Mouse (Mus musculus): ENCODE measurements around the gene Spred2. TPM values are rescaled to one million over a fixed set of nuclear protein-coding genes. Genes with fewer than 3 reads are reported as not detected.

Spred2 gene
- polyA plus RNA-seq, 1 experiment from 2014 or later, result 4.3 TPM

DNA sequence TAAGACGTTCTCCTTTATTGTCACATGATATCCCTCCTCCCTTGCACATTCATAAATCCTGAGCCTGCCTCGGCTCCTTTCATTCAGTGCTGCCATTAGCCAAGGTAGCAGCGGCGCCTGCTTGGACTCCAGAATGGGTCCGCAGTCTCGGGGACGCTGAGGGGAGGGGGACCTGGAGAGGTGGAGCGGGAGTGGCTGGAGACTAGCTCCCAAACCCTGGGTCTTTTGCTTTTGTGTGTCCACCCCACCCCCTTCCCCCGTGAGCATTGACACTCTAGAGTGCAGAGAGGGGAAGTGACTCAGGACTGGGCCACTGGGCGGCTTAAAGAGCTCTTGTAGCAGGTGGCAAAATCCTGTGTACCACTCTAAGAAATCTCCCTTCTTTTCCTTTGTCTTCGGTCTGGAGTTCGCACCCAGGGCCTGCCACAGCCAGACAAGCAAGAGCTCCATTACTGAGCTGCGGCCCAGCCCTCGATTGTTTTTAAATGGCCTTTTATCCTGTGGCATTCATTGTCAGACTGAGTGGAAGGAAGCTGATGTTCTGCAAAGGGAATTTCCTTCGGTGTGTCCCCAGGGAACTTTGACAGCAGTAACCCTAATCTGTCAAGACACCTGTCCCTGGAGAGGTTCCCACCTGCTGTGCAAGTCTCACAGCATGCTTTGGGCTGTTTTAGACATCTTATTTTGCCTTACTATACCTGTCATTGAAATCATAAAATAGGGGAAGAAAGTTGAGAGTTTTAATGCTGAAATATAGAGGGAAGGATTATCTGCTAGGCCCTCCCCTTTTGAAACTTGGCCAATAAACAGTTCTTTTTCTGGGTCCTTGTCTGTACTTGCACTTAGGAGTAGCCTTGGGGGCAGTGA, 2.0 kb downstream of the Spred2 start:
- peaks cover 24% of the 10 kb centered on the region for H3K4me1 ChIP-seq
- 7% methylated on average over 15 of the region's 15 CpGs for WGBS
- no peaks in the 10 kb centered on the region for H3K36me3 ChIP-seq
- peak overlapping the region; percentile 95 for H3K27ac ChIP-seq (replicated peaks)
- H3K9me3 ChIP-seq, result no peaks in the 10 kb centered on the region
- no peak for ATAC-seq (ENCODE audit: extremely low read depth, insufficient number of reproducible peaks, low FRiP score, low TSS enrichment)
- peak overlapping the region; percentile 94 for H3K9ac ChIP-seq
- no peaks in the 10 kb centered on the region for H3K27me3 ChIP-seq (replicated peaks)
- peak overlapping the region; percentile 92 for H3K4me3 ChIP-seq
- peak overlapping the region; percentile 85 for H3K4me2 ChIP-seq

DNA sequence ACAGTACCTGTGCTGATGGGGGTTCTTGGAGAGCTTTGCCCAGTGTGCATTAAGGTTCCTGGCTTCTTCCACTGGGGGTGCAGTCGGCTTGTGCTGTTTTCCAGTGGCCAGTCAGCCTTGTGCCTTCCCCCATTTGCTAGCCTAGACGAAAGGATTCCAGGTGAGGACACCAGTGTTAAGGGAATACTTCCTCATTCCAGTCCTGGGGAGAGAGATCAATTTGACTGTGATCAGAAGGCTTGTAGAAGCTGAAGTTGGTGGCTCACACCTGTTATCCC, 2.6 kb downstream of the Spred2 start:
- Histone ChIP-seq H3K4me2 (peak overlapping the region; percentile 85), H3K36me3 (no peaks in the 10 kb centered on the region; the same call in 1 of the 2 replicates), H3K4me1 (peaks cover 24% of the 10 kb centered on the region), H3K4me3 (no peak overlapping the region), H3K9me3 (no peaks in the 10 kb centered on the region), H3K27me3 (replicated peaks) (no peaks in the 10 kb centered on the region), H3K27ac (replicated peaks) (no peak overlapping the region), H3K9ac (no peak overlapping the region)
- ATAC-seq (ENCODE audit: extremely low read depth, insufficient number of reproducible peaks, low FRiP score, low TSS enrichment), result no peak
- 69% methylated on average over 2 of the region's 2 CpGs for WGBS

DNA sequence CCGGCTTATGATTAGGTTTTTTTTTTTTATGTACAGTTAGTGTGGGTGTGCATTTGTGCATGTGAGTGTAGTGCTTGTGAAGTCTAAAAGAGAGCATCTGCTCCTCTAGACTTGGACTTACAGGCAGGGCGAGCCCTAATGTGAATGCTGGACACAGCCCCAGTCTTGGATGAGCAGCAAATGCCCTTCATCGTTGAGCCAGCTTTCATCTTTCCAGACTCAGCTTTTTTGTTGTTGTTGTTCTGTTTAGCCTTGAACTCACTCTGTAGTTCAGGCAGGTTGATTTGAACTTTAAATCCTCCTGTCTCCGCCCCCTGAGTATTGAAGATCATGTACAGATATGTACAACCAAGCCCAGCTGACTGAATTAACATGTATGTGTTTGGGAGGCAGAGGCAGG, 4.5 kb downstream of the Spred2 start:
- H3K36me3 ChIP-seq, result no peaks in the 10 kb centered on the region; the same call in 1 of the 2 replicates
- H3K4me2 ChIP-seq, result no peak overlapping the region
- H3K9me3 ChIP-seq, result no peaks in the 10 kb centered on the region
- no peak overlapping the region for H3K27ac ChIP-seq (replicated peaks)
- H3K4me3 ChIP-seq, result no peak overlapping the region
- peaks cover 32% of the 10 kb centered on the region for H3K4me1 ChIP-seq
- 89% methylated on average over 4 of the region's 4 CpGs for WGBS
- no peak for ATAC-seq (ENCODE audit: extremely low read depth, insufficient number of reproducible peaks, low FRiP score, low TSS enrichment)
- H3K9ac ChIP-seq, result no peak overlapping the region
- no peaks in the 10 kb centered on the region for H3K27me3 ChIP-seq (replicated peaks)

GRCm38 (mm10) chr11:19929087-19929865, 5.1 kb downstream of the Spred2 start:
- no peak for ATAC-seq (ENCODE audit: extremely low read depth, insufficient number of reproducible peaks, low FRiP score, low TSS enrichment)
- Histone ChIP-seq H3K9ac (no peak overlapping the region), H3K36me3 (no peaks in the 10 kb centered on the region; the same call in 1 of the 2 replicates), H3K4me1 (peaks cover 35% of the 10 kb centered on the region), H3K27ac (replicated peaks) (no peak overlapping the region), H3K4me3 (no peak overlapping the region), H3K9me3 (no peaks in the 10 kb centered on the region), H3K4me2 (no peak overlapping the region), H3K27me3 (replicated peaks) (peaks cover 4% of the 10 kb centered on the region; the same call in 1 of the 2 replicates)
- 74% methylated on average over 11 of the region's 11 CpGs for WGBS

- WGBS, result 87% methylated on average over 9 of the region's 9 CpGs
- Histone ChIP-seq H3K27me3 (replicated peaks) (peaks cover 4% of the 10 kb centered on the region; the same call in 1 of the 2 replicates), H3K9ac (no peak overlapping the region), H3K27ac (replicated peaks) (no peak overlapping the region), H3K4me1 (peaks cover 48% of the 10 kb centered on the region), H3K4me2 (no peak overlapping the region), H3K9me3 (no peaks in the 10 kb centered on the region), H3K4me3 (no peak overlapping the region), H3K36me3 (peaks cover 4% of the 10 kb centered on the region; the same call in 1 of the 2 replicates)
- ATAC-seq (ENCODE audit: extremely low read depth, insufficient number of reproducible peaks, low FRiP score, low TSS enrichment), result no peak
Measured at GRCm38 (mm10) chr11:19931569-19932230, 7.5 kb downstream of the Spred2 start.

- no peaks in the 10 kb centered on the region for H3K9me3 ChIP-seq
- no peak for ATAC-seq (ENCODE audit: extremely low read depth, insufficient number of reproducible peaks, low FRiP score, low TSS enrichment)
- peaks cover 8% of the 10 kb centered on the region; the same call in 1 of the 2 replicates for H3K27me3 ChIP-seq (replicated peaks)
- peaks cover 55% of the 10 kb centered on the region for H3K4me1 ChIP-seq
- peaks cover 4% of the 10 kb centered on the region; the same call in 1 of the 2 replicates for H3K36me3 ChIP-seq
- no peak overlapping the region for H3K9ac ChIP-seq
- WGBS, result 58% methylated on average over 14 of the region's 14 CpGs
- no peak overlapping the region for H3K4me3 ChIP-seq
- H3K27ac ChIP-seq (replicated peaks), result 0 out of 2 replicates have a peak overlapping the region, but pooled peaks have one; percentile 12
- peak overlapping the region; percentile 24; the same call in 1 of the 2 replicates for H3K4me2 ChIP-seq
Measured at GRCm38 (mm10) chr11:19932983-19933511, 8.9 kb downstream of the Spred2 start.

- no peak for ATAC-seq (ENCODE audit: extremely low read depth, insufficient number of reproducible peaks, low FRiP score, low TSS enrichment)
- Histone ChIP-seq H3K9me3 (no peaks in the 10 kb centered on the region), H3K27me3 (replicated peaks) (peaks cover 12% of the 10 kb centered on the region; the same call in 1 of the 2 replicates), H3K4me1 (peaks cover 67% of the 10 kb centered on the region), H3K27ac (replicated peaks) (peak overlapping the region; percentile 77), H3K36me3 (peaks cover 4% of the 10 kb centered on the region; the same call in 1 of the 2 replicates), H3K4me3 (no peak overlapping the region), H3K4me2 (peak overlapping the region; percentile 57), H3K9ac (0 out of 2 replicates have a peak overlapping the region, but pooled peaks have one; percentile 33)
- 25% methylated on average over 7 of the region's 7 CpGs for WGBS
Measured at GRCm38 (mm10) chr11:19935524-19936354, 11.6 kb downstream of the Spred2 start.

GRCm38 (mm10) chr11:19938456-19939004, 14.4 kb downstream of the Spred2 start:
- 92% methylated on average over 10 of the region's 10 CpGs for WGBS

GRCm38 (mm10) chr11:19939305-19939730, 15.1 kb downstream of the Spred2 start:
- no peak overlapping the region for H3K4me3 ChIP-seq
- ATAC-seq (ENCODE audit: extremely low read depth, insufficient number of reproducible peaks, low FRiP score, low TSS enrichment), result no peak
- H3K9ac ChIP-seq, result no peak overlapping the region
- H3K27ac ChIP-seq (replicated peaks), result no peak overlapping the region
- H3K4me1 ChIP-seq, result peaks cover 68% of the 10 kb centered on the region
- WGBS, result 63% methylated on average over 5 of the region's 5 CpGs
- H3K36me3 ChIP-seq, result 0 out of 2 replicates have a peak, but pooled peaks cover 6% of the 10 kb centered on the region
- H3K27me3 ChIP-seq (replicated peaks), result 0 out of 2 replicates have a peak, but pooled peaks cover 10% of the 10 kb centered on the region
- H3K4me2 ChIP-seq, result no peak overlapping the region
- H3K9me3 ChIP-seq, result no peaks in the 10 kb centered on the region

More at GRCm38 (mm10) chr11:19938456-19939004, 14.4 kb downstream of the Spred2 start:
- H3K9me3 ChIP-seq, result no peaks in the 10 kb centered on the region
- ATAC-seq (ENCODE audit: extremely low read depth, insufficient number of reproducible peaks, low FRiP score, low TSS enrichment), result no peak
- 0 out of 2 replicates have a peak, but pooled peaks cover 4% of the 10 kb centered on the region for H3K36me3 ChIP-seq
- H3K4me3 ChIP-seq, result no peak overlapping the region
- H3K4me2 ChIP-seq, result no peak overlapping the region
- peaks cover 71% of the 10 kb centered on the region for H3K4me1 ChIP-seq
- H3K27ac ChIP-seq (replicated peaks), result no peak overlapping the region
- peaks cover 14% of the 10 kb centered on the region; the same call in 1 of the 2 replicates for H3K27me3 ChIP-seq (replicated peaks)
- no peak overlapping the region for H3K9ac ChIP-seq

DNA sequence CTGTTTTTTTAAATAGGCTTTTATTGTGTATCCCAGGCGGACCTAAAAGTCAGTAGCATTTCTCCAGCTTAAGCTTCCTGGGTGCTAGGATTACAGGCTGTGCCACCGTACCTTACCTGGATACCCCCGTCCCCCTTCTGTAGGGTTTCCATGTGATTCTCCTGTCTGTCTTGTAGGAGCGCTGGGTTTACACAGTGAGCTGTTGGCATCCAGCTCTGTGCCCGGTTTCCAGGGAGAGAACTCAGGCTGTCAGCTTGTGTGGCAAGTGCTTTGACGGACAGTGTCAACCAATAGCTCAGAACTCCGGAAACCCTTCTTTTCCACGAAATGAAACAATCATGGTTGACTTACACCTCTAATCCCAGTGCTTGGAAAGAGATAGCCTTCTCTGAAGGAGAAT, 15.7 kb downstream of the Spred2 start:
- no peaks in the 10 kb centered on the region for H3K9me3 ChIP-seq
- H3K27ac ChIP-seq (replicated peaks), result no peak overlapping the region
- H3K4me3 ChIP-seq, result no peak overlapping the region
- 0 out of 2 replicates have a peak, but pooled peaks cover 4% of the 10 kb centered on the region for H3K36me3 ChIP-seq
- no peak for ATAC-seq (ENCODE audit: extremely low read depth, insufficient number of reproducible peaks, low FRiP score, low TSS enrichment)
- H3K4me2 ChIP-seq, result no peak overlapping the region
- H3K4me1 ChIP-seq, result peaks cover 65% of the 10 kb centered on the region
- H3K9ac ChIP-seq, result no peak overlapping the region
- 87% methylated on average over 8 of the region's 8 CpGs for WGBS
- H3K27me3 ChIP-seq (replicated peaks), result 0 out of 2 replicates have a peak, but pooled peaks cover 10% of the 10 kb centered on the region
